Mouse (Mus musculus) c-Kit-negative CD71-positive TER-119-positive erythroid progenitor cells, embryonic 14.5 days (primary cell): Measurements from ENCODE around the gene Actl9.

ENCODE experiments used
- DNase-seq: peaks from one replicate; pipeline ENCODE4 v3.0.0-alpha.2; 2013; ENCODE audit warnings: low read depth, low spot score

Gene Actl9

DNA sequence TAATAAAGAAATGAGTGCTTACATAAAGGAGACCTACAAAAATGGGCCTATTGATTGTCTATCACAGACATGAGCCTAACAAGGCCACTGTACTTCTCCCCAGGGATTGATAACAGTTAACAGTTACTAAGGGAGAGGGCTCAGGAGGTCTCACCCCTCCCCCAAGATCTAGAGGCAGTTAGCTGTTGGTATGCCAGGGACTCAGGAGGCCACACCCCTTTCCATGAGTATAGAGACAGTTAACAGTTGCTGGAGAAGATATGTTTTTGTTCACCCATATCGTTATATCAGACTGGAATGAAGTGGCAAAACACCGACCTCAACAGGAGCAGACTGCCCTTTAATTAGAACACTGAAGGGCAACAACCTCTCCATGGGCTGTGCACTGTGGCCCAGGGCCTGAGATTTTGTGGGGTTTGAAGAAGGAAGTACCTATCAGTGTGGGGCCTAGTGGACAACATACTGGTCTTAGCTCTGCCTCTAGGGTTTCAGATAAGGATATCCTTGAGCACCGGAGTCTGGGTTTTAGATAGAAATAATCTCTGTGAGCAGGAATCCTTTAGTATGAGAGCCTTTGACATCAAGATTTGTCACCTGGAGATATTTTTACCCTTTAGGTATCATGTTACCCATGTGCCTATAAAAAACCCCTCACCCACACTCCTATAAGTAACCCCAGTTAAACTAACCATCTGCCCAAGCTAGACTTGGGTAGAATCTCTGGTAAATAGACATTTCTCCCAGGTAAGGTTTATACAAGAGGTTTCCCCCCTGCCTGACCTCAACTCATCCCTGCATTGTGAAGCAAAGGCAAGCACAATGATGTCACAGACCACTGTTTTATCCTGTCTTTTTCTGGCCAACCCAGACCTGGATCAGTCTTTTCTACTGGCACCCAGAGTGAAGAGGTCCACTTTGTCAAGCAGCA, at the start of gene Actl9:
Actl9 (plus strand) TSS at position 878 of the 928 bp plus-strand sequence.
- DNase-seq: no peak

DNA sequence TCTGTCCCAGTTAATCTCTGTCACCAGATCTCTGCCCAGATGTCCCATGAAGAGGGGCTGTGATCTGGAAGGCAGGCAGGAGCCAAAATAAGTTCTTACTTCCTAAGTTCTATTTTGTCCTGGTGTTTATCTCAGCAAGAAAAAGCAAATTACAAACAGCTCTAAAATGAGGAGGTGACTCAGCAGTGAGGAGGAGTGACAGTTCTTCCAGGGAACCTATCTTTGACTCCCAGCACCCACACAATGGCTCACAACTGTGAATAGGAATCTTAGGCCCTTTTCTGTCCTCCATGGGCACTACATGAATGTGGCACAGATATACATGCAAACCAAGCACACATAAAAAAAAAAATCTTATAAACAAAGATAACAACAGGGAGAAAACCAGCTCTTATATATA, 47.0 kb upstream of the Actl9 start:
- DNase-seq: no peak

DNA sequence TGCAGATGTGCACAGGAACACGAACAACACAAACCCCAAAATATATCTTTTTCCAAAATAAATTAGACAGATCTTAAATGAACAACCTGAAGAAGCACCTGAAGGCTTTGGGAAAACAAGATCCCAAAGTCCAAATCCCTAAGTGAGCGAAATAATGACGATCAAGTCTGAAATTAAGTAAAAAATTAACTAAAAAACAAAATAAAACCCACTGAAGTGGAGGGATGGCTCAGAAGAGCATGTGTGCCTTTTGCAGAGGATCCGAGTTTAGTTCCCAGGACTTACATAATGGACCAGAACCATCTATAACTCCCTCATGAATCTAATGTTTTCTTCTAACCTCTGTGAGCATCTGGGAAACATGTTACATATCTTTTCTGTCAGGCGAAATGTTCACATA, 40.4 kb upstream of the Actl9 start:
- DNase-seq: no peak

DNA sequence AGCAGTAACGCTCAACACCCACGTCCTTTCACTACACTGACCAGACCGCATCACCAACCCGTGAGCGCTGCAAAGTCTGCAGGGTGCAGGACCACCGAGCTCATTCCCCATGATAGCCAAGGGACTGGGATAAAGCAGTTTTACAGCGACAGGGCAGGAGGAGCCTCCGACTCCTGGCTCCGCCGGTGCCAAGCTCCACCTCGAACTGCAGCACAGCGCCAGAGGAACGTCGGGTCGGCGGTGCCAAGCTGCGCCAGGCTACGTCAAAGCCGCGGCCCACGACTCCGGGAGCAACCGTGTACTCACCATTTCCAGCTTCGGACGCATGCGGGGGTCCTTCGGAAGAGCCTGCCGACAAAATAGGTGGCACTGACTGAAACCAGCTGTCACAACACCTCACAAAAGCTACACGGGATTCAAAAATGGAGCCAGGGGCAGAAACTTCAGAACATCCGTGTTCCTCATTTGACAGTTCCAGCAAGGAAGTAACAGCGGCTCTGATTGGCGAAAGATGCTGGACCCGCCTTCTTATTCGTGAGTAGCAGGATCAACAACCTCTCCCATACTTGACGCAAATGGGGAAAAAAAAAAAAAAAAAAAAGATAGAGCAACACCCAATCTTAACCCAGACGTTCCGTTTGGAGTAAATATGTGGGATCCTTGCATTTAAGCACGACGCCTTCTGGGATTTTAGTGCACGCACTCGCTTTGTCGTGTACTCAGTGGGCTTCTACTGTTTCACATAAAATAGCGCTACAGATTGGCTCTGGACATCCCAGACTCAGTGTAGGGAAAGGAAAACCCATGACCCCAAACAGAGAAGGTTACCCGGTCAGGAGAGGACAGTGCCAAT, 38.3 kb upstream of the Actl9 start, which contains the start of gene Zfp101:
Zfp101 (minus strand) TSS at position 460 of the 853 bp plus-strand sequence.
- peak; percentile 88 for DNase-seq

DNA sequence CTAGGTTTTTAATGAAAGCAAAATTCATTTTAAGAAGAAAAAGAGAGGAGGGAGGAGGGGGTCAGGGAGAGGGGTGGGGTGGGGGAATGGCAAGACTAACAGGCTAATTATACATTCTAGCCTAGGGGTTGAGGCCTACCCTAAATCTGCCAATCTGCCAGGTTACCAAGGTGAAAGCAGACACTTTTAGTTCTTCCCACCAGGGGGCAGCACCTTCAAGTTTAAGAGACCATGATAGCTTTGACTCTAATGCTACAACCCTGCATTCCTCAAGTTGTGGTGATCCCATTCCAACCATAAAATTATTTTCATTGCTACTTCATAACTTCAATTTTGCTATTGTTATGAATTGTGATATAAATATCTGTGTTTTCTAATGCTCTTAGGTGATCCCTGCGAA, 6.5 kb downstream of the Actl9 start:
- peak; percentile 49 for DNase-seq

DNA sequence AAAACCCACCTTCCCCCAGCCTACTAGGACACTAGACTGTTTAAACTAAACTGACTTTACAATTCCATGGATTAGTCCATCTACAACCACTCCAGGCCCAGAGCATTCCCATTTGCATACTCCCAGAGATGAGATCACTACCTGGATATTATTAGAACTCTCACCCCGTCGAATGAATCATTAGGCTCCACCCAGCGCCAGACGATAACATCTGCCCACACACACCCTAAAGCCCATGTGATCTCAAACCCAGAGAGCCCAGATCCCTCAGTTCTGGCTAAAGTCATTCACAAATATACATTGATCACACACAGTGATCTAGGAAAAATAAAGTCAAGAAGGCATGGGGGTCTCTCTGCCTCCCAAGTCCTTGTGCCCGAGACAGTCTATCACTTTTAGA, 7.2 kb downstream of the Actl9 start:
- no peak for DNase-seq

DNA sequence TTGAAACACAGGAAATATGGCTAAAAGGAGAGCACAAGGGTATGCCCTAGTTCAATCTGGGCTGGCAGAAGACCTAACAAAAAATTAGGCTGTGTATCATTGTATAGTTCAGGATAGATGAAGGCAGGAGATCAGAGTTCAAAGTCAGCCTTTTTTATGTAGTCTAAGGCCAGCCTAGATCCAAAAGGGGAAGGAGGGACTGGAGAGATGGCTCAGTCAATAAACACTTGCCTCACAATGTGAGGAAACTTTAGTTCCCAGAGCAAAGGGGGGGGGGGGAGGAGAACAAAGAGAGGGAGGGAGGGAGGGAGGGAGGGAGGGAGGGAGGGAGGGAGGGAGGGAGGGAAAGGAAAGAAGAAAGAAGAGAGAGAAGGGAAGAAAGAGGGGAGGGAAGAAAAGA, 8.5 kb downstream of the Actl9 start:
- no peak for DNase-seq

DNA sequence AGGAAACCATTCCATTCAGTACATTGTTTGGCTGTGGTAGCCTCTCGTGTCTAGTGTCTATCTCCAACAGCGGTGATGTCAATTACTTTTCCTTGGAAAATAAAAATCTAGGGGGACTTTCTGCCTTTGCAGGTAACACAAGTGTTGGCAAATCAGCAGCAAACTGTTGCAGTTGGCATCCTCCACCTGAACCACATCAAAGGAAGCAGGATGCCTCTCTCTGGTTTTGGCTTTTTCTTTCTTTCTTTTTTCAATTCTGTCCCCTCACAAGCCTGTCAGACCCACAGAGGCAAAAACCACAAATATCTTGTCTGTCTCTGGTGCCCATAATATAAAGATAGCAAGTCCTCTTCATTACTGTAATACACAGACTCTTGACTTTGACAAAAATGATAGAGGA, 23.9 kb downstream of the Actl9 start:
- DNase-seq: no peak

DNA sequence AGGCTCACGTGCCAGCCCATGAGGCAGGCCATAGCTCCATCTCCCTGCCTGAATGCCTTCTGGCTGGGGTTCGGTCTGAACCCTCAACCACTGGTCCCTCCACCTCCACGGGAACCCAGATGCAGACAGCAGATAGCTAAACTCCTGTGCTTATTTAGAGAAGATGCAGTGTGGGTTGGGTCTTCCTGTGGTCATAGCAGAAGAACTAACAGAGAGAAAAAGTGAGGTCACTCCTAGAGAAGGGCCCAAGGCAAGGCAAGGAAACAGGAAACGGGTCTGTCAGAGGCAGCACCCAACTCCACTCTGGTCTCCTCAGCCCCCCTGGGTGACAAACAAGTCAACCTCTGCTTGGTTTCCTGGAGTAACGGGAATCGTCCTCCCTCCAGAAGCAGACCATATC, 38.5 kb downstream of the Actl9 start:
- no peak for DNase-seq
